Mouse (Mus musculus) limb, embryonic 12.5 days (tissue): ENCODE measurements at regions not wholly inside any gene's neighbourhood (a gene's known extent, or its start where the extent isn't known, plus 50 kb on each side); places are given as distances from the start of the nearest gene placed in this dataset.

ENCODE experiments used
- ATAC-seq: fragments of 200-750 bp; cut with Nextera tagmentation; 2 replicates; pipeline ENCODE4 v1.8.0; 2017; ENCODE audit warnings: low read depth, moderate TSS enrichment; ENCODE audit not compliant: insufficient number of reproducible peaks, insufficient read depth, low FRiP score, low TSS enrichment
- H3K27ac ChIP-seq: fragments of 300-500 bp; sonication (generic); 2 replicates; pipeline ENCODE4 v1.5.1; 2016; ENCODE audit warnings: mild to moderate bottlenecking, moderate library complexity
- H3K27me3 ChIP-seq: fragments of 300-500 bp; sonication (generic); 2 replicates; pipeline ENCODE4 v1.6.1; 2016; ENCODE audit warnings: mild to moderate bottlenecking, moderate library complexity
- H3K36me3 ChIP-seq: fragments of 300-500 bp; sonication (generic); 2 replicates; pipeline ENCODE4 v1.6.1; 2016; ENCODE audit warnings: mild to moderate bottlenecking, moderate library complexity
- H3K4me1 ChIP-seq: fragments of 300-500 bp; sonication (generic); replicated peaks from 2 replicates; pipeline ENCODE4 v1.6.1; 2016
- H3K4me2 ChIP-seq: fragments of 300-500 bp; sonication (generic); 2 replicates; pipeline ENCODE4 v1.6.1; 2016; ENCODE audit warnings: mild to moderate bottlenecking, moderate library complexity
- H3K4me3 ChIP-seq: fragments of 300-500 bp; sonication (generic); replicated peaks from 2 replicates; pipeline ENCODE4 v1.5.1; 2016; ENCODE audit warnings: mild to moderate bottlenecking
- H3K9ac ChIP-seq: fragments of 300-500 bp; sonication (generic); replicated peaks from 2 replicates; pipeline ENCODE4 v1.6.1; 2016; ENCODE audit warnings: mild to moderate bottlenecking, moderate library complexity
- H3K9me3 ChIP-seq: fragments of 300-500 bp; sonication (generic); 2 replicates; pipeline ENCODE4 v1.6.1; 2016; ENCODE audit warnings: mild to moderate bottlenecking, moderate library complexity
- WGBS: fragments of 180-500 bp; shearing (Covaris S2); methylation state at CpG from one replicate; pipeline ENCODE4 v1.1.7; 2016; 5-methylcytosine and 5-hydroxymethylcytosine counted together

GRCm38 (mm10) chr14:68973636-68974101, 320.4 kb downstream of the Synb start:
- Histone ChIP-seq H3K27ac (no peak overlapping the region), H3K9me3 (no peaks in the 10 kb centered on the region), H3K9ac (no peak overlapping the region), H3K27me3 (no peaks in the 10 kb centered on the region), H3K4me3 (no peak overlapping the region), H3K4me1 (0 out of 2 replicates have a peak, but pooled peaks cover 7% of the 10 kb centered on the region), H3K36me3 (no peaks in the 10 kb centered on the region), H3K4me2 (no peak overlapping the region)
- no peak for ATAC-seq
- WGBS: 89% methylated on average over 8 of the region's 8 CpGs

DNA sequence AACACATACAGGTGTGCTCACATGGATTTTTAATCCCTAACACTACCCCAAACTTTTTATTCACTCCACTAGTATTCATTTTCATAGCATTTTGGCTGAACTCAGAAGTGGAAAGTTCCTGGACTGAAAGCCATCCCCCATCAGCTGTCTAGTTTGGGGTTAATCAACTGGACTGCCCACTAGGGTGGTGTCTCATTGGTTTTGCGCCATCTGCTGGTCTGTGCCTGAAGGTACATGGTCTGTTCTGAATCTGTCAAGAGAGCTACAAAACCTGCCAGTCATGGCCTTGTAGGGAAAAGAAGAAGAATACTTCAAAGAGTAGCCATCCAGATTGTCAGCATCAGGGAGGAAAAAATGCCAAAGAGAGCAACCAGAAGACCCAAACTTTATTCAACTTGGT, 327.3 kb downstream of the Synb start:
- no peaks in the 10 kb centered on the region for H3K4me1 ChIP-seq
- no peak overlapping the region for H3K27ac ChIP-seq
- no peaks in the 10 kb centered on the region for H3K36me3 ChIP-seq
- H3K9me3 ChIP-seq: no peaks in the 10 kb centered on the region
- no peak overlapping the region for H3K4me2 ChIP-seq
- WGBS: 3% methylated on average over 1 of the region's 1 CpGs
- H3K4me3 ChIP-seq: no peak overlapping the region
- H3K27me3 ChIP-seq: no peaks in the 10 kb centered on the region
- no peak overlapping the region for H3K9ac ChIP-seq
- no peak for ATAC-seq

DNA sequence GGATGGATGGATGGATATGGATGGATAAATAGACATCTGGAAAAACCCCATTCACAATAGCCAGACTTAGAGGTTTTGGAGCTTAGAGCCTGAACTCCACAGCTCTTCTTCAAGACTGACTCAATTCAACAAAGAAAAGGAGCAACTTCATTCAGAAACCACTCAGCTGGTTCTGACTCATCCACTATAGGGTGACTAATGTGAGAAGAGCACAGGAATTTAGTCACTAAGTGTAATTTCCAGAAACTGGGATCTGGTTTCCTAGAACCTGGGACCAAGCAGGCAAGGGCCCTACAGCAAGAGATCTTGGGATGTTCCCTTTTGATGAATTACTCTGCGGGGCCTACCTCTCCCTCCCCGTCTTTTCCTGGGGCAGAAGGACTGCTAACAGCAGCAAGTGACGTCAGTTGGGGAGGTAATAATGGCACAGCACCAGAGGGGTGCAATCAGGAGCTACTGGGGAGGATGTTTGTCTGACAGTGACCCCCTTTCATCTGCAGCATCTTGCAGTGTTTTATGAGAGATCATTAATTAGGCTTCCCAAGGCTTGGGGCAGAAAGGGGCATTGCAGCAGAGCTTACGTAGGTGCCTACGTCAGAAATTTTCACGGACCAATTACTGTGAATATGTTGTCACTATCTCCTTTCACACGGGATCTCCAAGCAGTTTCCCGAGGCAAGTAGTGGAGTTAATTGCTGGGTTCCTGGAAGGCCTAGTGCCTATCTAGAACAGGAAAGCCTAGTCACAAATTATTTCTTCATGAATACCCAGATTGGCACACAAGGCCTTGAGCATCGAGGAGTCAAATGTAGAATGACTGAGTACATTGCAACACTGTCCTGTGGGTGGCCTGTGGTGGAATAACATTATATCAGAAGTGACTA, 339.3 kb downstream of the Synb start:
- Histone ChIP-seq H3K4me3 (no peak overlapping the region), H3K27ac (no peak overlapping the region), H3K27me3 (no peaks in the 10 kb centered on the region), H3K4me1 (no peaks in the 10 kb centered on the region), H3K9me3 (no peaks in the 10 kb centered on the region), H3K4me2 (no peak overlapping the region), H3K9ac (no peak overlapping the region), H3K36me3 (no peaks in the 10 kb centered on the region)
- no peak for ATAC-seq
- WGBS: 64% methylated on average over 9 of the region's 9 CpGs

- 0 out of 2 replicates have a peak overlapping the region, but pooled peaks have one; percentile 23 for H3K27ac ChIP-seq
- no peak for ATAC-seq
- 86% methylated on average over 3 of the region's 3 CpGs for WGBS
Measured at GRCm38 (mm10) chr14:68945906-68946305, 348.2 kb downstream of the Synb start.

GRCm38 (mm10) chr14:68945434-68945833, 348.7 kb downstream of the Synb start:
- Histone ChIP-seq H3K4me3 (no peak overlapping the region), H3K27ac (0 out of 2 replicates have a peak overlapping the region, but pooled peaks have one; percentile 23), H3K27me3 (no peaks in the 10 kb centered on the region), H3K9ac (no peak overlapping the region), H3K36me3 (no peaks in the 10 kb centered on the region), H3K9me3 (no peaks in the 10 kb centered on the region), H3K4me2 (0 out of 2 replicates have a peak overlapping the region, but pooled peaks have one; percentile 15), H3K4me1 (peaks cover 18% of the 10 kb centered on the region)
- ATAC-seq: no peak
- 12% methylated on average over 4 of the region's 4 CpGs for WGBS

More at GRCm38 (mm10) chr14:68945906-68946305, 348.2 kb downstream of the Synb start:
- no peaks in the 10 kb centered on the region for H3K9me3 ChIP-seq
- H3K4me2 ChIP-seq: 0 out of 2 replicates have a peak overlapping the region, but pooled peaks have one; percentile 15
- no peaks in the 10 kb centered on the region for H3K36me3 ChIP-seq
- H3K4me1 ChIP-seq: peaks cover 18% of the 10 kb centered on the region
- H3K27me3 ChIP-seq: no peaks in the 10 kb centered on the region
- H3K9ac ChIP-seq: no peak overlapping the region
- no peak overlapping the region for H3K4me3 ChIP-seq

DNA sequence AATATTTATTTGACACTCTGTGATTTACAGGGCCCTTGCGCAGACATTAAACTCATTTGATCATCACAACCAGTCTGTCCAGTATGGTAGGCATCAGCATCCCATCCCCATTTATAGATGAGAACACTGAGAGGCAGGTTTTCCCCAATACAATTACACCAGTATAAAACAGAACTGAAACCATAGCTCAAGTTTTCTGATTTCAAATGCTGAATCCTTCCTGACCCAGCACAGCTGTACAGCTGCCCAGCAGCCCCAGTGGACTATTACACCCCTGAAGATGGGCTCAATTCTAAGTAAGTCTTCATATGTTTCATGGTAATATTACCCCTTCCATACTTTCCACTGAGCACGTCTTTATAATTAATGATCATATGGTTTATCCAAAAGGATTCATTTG, 352.3 kb downstream of the Synb start:
- no peak overlapping the region for H3K9ac ChIP-seq
- ATAC-seq: no peak
- H3K27me3 ChIP-seq: peaks cover 3% of the 10 kb centered on the region; the same call in 1 of the 2 replicates
- H3K9me3 ChIP-seq: no peaks in the 10 kb centered on the region
- H3K4me3 ChIP-seq: no peak overlapping the region
- no peak overlapping the region for H3K27ac ChIP-seq
- 82% methylated on average over 2 of the region's 2 CpGs for WGBS
- H3K4me1 ChIP-seq: peaks cover 15% of the 10 kb centered on the region
- no peak overlapping the region for H3K4me2 ChIP-seq
- no peaks in the 10 kb centered on the region for H3K36me3 ChIP-seq

DNA sequence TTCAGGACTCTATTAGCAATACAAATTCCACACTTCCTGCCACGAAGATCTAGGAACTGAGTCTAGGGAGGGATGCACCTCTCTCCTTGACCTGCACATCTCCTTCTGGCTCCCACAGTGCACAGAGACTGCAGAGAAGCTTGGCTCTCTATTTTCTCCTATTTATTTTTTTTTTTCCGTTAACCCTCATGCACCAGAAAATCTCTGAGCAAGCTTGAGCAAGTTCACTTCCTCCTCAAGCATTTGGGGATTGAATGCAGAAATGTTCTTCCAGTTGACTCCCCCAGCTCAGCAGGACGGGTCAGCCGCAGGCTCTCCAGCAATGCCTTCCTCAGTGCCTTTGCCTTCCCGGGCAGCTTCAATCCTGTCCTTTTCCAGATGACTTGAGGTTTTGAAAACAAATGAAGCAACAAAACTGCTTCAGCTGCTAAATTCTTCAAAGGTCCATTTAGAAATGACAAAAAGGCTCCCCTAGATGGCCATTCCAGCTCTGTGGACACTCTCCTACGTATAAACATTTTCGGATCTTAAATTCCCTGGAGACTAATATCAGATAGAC, 352.9 kb downstream of the Synb start:
- H3K4me3 ChIP-seq: no peak overlapping the region
- no peak for ATAC-seq
- no peak overlapping the region for H3K27ac ChIP-seq

DNA sequence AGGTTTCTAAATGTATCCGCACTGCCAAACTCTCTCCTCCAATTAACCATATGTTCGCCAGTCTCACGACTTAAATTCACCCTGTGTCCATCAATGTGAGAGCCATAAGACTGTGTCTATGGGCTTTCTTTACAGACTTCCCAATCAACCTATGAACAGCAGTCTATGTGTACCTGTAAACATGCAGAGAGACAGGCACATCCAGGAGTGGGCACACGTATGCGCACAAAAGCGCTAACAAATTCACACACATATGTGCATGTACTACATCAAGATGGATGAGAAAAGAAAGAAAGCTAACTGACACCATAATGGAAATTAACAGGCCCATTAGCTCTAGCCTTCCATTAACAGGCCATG, 358.8 kb downstream of the Synb start:
- WGBS: 25% methylated on average over 6 of the region's 6 CpGs
- no peak for ATAC-seq
- H3K36me3 ChIP-seq: no peaks in the 10 kb centered on the region
- H3K4me1 ChIP-seq: peaks cover 20% of the 10 kb centered on the region
- peak overlapping the region; percentile 47 for H3K4me2 ChIP-seq
- no peaks in the 10 kb centered on the region for H3K9me3 ChIP-seq
- H3K27me3 ChIP-seq: peaks cover 11% of the 10 kb centered on the region
- H3K4me3 ChIP-seq: 0 out of 2 replicates have a peak overlapping the region, but pooled peaks have one; percentile 1
- no peak overlapping the region for H3K9ac ChIP-seq
- 0 out of 2 replicates have a peak overlapping the region, but pooled peaks have one; percentile 45 for H3K27ac ChIP-seq

More for the DNA sequence above, 352.9 kb downstream of the Synb start:
- H3K4me2 ChIP-seq: no peak overlapping the region
- peaks cover 13% of the 10 kb centered on the region for H3K4me1 ChIP-seq
- H3K27me3 ChIP-seq: peaks cover 3% of the 10 kb centered on the region; the same call in 1 of the 2 replicates
- H3K9ac ChIP-seq: no peak overlapping the region
- 67% methylated on average over 7 of the region's 7 CpGs for WGBS
- no peaks in the 10 kb centered on the region for H3K9me3 ChIP-seq
- H3K36me3 ChIP-seq: no peaks in the 10 kb centered on the region

DNA sequence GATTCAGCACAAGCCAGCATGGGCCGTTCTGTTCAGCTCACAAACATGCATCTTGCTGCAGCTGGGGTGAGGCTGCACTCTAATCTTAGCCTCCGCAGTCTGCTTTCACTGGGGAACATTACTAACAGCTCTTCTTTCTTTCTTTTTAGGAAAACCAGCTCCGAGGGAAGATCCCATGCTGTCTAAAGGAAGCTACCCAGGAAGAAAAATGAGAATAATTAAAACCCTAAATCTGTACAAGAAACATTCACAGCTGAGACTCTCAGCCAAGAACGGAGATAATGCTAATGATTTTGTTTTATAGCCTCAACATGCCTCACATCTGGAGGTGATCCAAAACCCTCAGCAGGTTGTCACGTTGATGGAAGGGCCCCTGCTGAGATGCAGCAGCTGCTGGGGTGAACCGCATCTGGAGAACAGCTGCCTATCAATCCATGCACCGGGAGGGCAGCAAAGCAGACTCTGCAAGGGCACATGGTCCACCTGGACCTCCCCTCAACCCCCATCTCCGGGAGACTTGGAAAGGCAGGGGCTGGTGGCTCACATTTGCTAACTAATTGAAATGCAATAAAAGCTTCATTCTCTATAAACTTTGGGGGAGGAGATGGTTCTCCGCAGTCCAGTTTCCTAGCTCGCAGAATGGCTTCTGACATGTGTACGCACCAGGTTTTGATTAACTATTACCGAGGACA, 359.3 kb downstream of the Synb start:
- H3K9me3 ChIP-seq: no peaks in the 10 kb centered on the region
- H3K4me1 ChIP-seq: peaks cover 20% of the 10 kb centered on the region
- H3K27me3 ChIP-seq: peaks cover 9% of the 10 kb centered on the region
- peak; percentile 97 for ATAC-seq
- H3K27ac ChIP-seq: 0 out of 2 replicates have a peak overlapping the region, but pooled peaks have one; percentile 50
- H3K36me3 ChIP-seq: no peaks in the 10 kb centered on the region
- 0 out of 2 replicates have a peak overlapping the region, but pooled peaks have one; percentile 1 for H3K4me3 ChIP-seq
- H3K9ac ChIP-seq: no peak overlapping the region
- 4% methylated on average over 12 of the region's 12 CpGs for WGBS
- H3K4me2 ChIP-seq: peak overlapping the region; percentile 47

GRCm38 (mm10) chr14:68927814-68928213, 366.3 kb downstream of the Synb start:
- H3K4me3 ChIP-seq: no peak overlapping the region
- peaks cover 12% of the 10 kb centered on the region for H3K4me1 ChIP-seq
- H3K9ac ChIP-seq: no peak overlapping the region
- no peak overlapping the region for H3K4me2 ChIP-seq
- H3K36me3 ChIP-seq: no peaks in the 10 kb centered on the region
- no peak overlapping the region for H3K27ac ChIP-seq
- 19% methylated on average over 4 of the region's 4 CpGs for WGBS
- ATAC-seq: no peak
- H3K27me3 ChIP-seq: peaks cover 5% of the 10 kb centered on the region; the same call in 1 of the 2 replicates
- H3K9me3 ChIP-seq: no peaks in the 10 kb centered on the region

- 0 out of 2 replicates have a peak overlapping the region, but pooled peaks have one; percentile 23 for H3K27ac ChIP-seq
- no peak overlapping the region for H3K4me2 ChIP-seq
- H3K9me3 ChIP-seq: no peaks in the 10 kb centered on the region
- H3K36me3 ChIP-seq: no peaks in the 10 kb centered on the region
- ATAC-seq: peak; percentile 71; the same call in 1 of the 2 replicates
- peaks cover 19% of the 10 kb centered on the region for H3K4me1 ChIP-seq
- no peaks in the 10 kb centered on the region for H3K27me3 ChIP-seq
- 1% methylated on average over 2 of the region's 2 CpGs for WGBS
- H3K9ac ChIP-seq: no peak overlapping the region
- H3K4me3 ChIP-seq: no peak overlapping the region
Measured at GRCm38 (mm10) chr14:68923054-68923453, 371.0 kb downstream of the Synb start.
